Mouse (Mus musculus) ES-E14 (cell line): ENCODE results near the gene AC140267.1.

ENCODE experiments used
- CHD2 ChIP-seq: IDR thresholded peaks from 2 replicates; pipeline ENCODE4 v1.6.1; 2014; ENCODE audit warnings: mild to moderate bottlenecking, low read depth, low read length, inconsistent platforms
- HCFC1 ChIP-seq: IDR thresholded peaks from 2 replicates; pipeline ENCODE4 v1.6.1; 2012; ENCODE audit warnings: low read length, inconsistent platforms, borderline replicate concordance; ENCODE audit not compliant: insufficient read depth
- ZC3H11A ChIP-seq: IDR thresholded peaks from 2 replicates; pipeline ENCODE4 v1.6.1; 2012; ENCODE audit warnings: low read depth, mild to moderate bottlenecking, inconsistent platforms, low read length, borderline replicate concordance

- TF ChIP-seq ZC3H11A (no peak), CHD2 (no peak), HCFC1 (no peak)
Measured at GRCm38 (mm10) chr15:80216480-80216820, 19.2 kb upstream of the AC140267.1 start.
